Mouse (Mus musculus): ENCODE measurements around the gene Grhl1.

- TF ChIP-seq POLR2A (IDR thresholded peaks at IDR 0.05; ENCODE audit: insufficient read length, low read depth), result no peak
- no peak for TF ChIP-seq E2F4 (IDR thresholded peaks at IDR 0.05; ENCODE audit: insufficient read depth)
- no peak for TF ChIP-seq MAX (IDR thresholded peaks at IDR 0.05; ENCODE audit: low read depth)
- TF ChIP-seq REST (IDR thresholded peaks at IDR 0.05; ENCODE audit: insufficient read depth, insufficient read length), result no peak
- TF ChIP-seq MYOG (IDR thresholded peaks at IDR 0.05; ENCODE audit: control insufficient read depth in 1 of 3, insufficient read depth in 1 of 3, insufficient read length in 2 of 3, low read depth in 2 of 3), result no peak
These were observed 34.1 kb upstream of the Grhl1 start for GRCm38 (mm10) chr12:24537965-24538364.
